ENCODE assay signal across 8 mouse cellular contexts in the genomic region with DNA sequence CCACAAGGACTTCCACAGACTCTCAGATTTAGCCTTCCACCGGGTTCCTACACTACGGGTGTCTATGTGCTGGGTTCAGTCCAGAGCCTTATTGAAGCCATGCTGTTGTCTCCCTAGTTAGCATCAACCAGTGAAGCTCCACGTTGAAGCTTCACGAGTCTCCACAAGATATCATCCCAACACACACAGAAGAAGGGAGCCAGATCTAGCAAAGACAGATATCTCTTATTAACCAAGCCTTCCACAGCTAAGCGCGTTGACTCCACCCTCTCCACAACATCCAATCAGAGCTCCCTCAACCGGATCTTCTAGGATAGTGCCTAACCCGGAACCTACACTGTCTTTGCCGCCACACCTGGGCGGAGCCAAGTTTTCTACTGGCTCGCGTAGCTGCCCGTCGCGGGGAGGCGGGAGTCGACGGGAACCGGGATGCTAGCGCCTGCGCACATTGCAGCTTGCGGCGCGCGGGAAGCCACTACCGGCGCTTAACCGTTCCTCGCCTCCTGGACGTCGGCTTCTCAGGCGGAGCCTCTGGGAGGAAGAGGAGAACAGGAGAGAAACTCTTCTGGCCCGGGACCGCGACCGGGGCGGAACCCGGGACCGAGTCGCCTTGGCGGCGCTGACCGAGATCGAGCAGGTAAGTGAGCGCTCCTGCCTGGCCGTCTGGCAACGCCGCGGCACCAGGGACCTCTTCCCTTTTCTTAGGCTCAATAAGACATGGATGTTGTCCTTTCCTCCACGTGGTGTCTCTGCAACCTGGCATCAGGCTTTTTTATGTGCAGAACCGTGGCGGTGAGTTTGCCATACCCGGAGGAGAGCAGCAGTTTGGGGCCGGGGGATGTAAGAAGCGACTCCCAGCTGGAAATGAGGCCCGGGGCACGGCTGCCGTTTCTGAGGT. TPM values are rescaled to one million over a fixed set of nuclear protein-coding genes. Genes with fewer than 3 reads are reported as not detected.
DNase-seq lines count a peak whose midpoint lies in the region; ATAC-seq and TF ChIP-seq lines count a peak whose summit lies in the region.

Gene Nxt1, plus strand, starts transcription at position 403 of the 898 bp plus-strand sequence.

- H3K4me1 ChIP-seq in bone marrow, adult 2 months (ENCODE audit: control insufficient read depth, insufficient read depth, low read length) = no peaks in the 10 kb centered on the region; the same call in 1 of the 2 replicates
- H3K4me1 ChIP-seq in embryonic facial prominence, embryonic 15.5 days = peaks cover 23% of the 10 kb centered on the region
- H3K4me1 ChIP-seq in limb, embryonic 14.5 days (ENCODE audit: control insufficient read depth, insufficient read depth, low read length) = peaks cover 11% of the 10 kb centered on the region
- peaks cover 7% of the 10 kb centered on the region; the same call in 1 of the 2 replicates for H3K4me1 ChIP-seq in midbrain, postnatal 0 days (ENCODE audit: insufficient read depth, low read length)

- peaks cover 21% of the 10 kb centered on the region for H3K36me3 ChIP-seq in embryonic facial prominence, embryonic 15.5 days
- peaks cover 26% of the 10 kb centered on the region for H3K36me3 ChIP-seq in limb, embryonic 14.5 days (ENCODE audit: control insufficient read depth, insufficient read depth, low read length)
- peaks cover 11% of the 10 kb centered on the region; the same call in 1 of the 2 replicates for H3K36me3 ChIP-seq in midbrain, postnatal 0 days (ENCODE audit: insufficient read depth, low read length)

- peak within 1 kb of the TSS; percentile 77 for H3K4me2 ChIP-seq in embryonic facial prominence, embryonic 15.5 days (replicated peaks)
- peak within 1 kb of the TSS; percentile 73 for H3K4me2 ChIP-seq in limb, embryonic 14.5 days (replicated peaks; ENCODE audit: low read depth, low read length, severe bottlenecking)
- H3K4me2 ChIP-seq in midbrain, postnatal 0 days (ENCODE audit: low read depth, low read length, poor library complexity, severe bottlenecking) = peak within 1 kb of the TSS; percentile 83

- H3K9me3 ChIP-seq in embryonic facial prominence, embryonic 15.5 days (replicated peaks) = no peaks in the 10 kb centered on the region
- H3K9me3 ChIP-seq in limb, embryonic 14.5 days (ENCODE audit: control insufficient read depth, low read length) = no peaks in the 10 kb centered on the region
- no peaks in the 10 kb centered on the region for H3K9me3 ChIP-seq in midbrain, postnatal 0 days (ENCODE audit: low read length)

- peak; percentile 100 for ATAC-seq in embryonic facial prominence, embryonic 15.5 days (ENCODE audit: insufficient number of reproducible peaks, low FRiP score, low TSS enrichment, low read depth)
- peak; percentile 100 for ATAC-seq in limb, embryonic 14.5 days (ENCODE audit: low FRiP score, low read depth)
- peak; percentile 100 for ATAC-seq in midbrain, postnatal 0 days (ENCODE audit: low FRiP score)

- peak within 1 kb of the TSS; percentile 88 for H3K4me3 ChIP-seq in bone marrow, adult 2 months (replicated peaks; ENCODE audit: control insufficient read depth, low read depth, low read length)
- H3K4me3 ChIP-seq in embryonic facial prominence, embryonic 15.5 days (replicated peaks) = peak within 1 kb of the TSS; percentile 88
- H3K4me3 ChIP-seq in limb, embryonic 14.5 days (replicated peaks; ENCODE audit: low read length) = peak within 1 kb of the TSS; percentile 64
- H3K4me3 ChIP-seq in midbrain, postnatal 0 days (ENCODE audit: low read depth, low read length) = peak within 1 kb of the TSS; percentile 86

- H3K9ac ChIP-seq in embryonic facial prominence, embryonic 15.5 days = peak within 1 kb of the TSS; percentile 75
- peak within 1 kb of the TSS; percentile 73 for H3K9ac ChIP-seq in limb, embryonic 14.5 days (ENCODE audit: low read depth, low read length, severe bottlenecking)
- peak within 1 kb of the TSS; percentile 73 for H3K9ac ChIP-seq in midbrain, postnatal 0 days (replicated peaks; ENCODE audit: low read length, poor library complexity, severe bottlenecking)

- TF ChIP-seq CTCF in bone marrow, adult 2 months (IDR thresholded peaks at IDR 0.05; ENCODE audit: control insufficient read depth, insufficient read depth, low read length) = no peak
- TF ChIP-seq CTCF in midbrain, postnatal 0 days (IDR thresholded peaks at IDR 0.05) = no peak

- no peaks in the 10 kb centered on the region for H3K27me3 ChIP-seq in embryonic facial prominence, embryonic 15.5 days
- no peaks in the 10 kb centered on the region for H3K27me3 ChIP-seq in limb, embryonic 14.5 days (ENCODE audit: control insufficient read depth, insufficient read depth, low read length)
- 0 out of 2 replicates have a peak, but pooled peaks cover 3% of the 10 kb centered on the region for H3K27me3 ChIP-seq in midbrain, postnatal 0 days (ENCODE audit: insufficient read depth, low read length)

- TF ChIP-seq POLR2A in bone marrow, adult 2 months (IDR thresholded peaks at IDR 0.05; ENCODE audit: borderline replicate concordance, control insufficient read depth, low read depth, low read length) = peak; percentile 75; the same call in 1 of the 2 replicates
- peak; percentile 52; the same call in 1 of the 2 replicates for TF ChIP-seq POLR2A in limb, embryonic 14.5 days (IDR thresholded peaks at IDR 0.05; ENCODE audit: borderline replicate concordance, extremely low read depth, insufficient read depth, insufficient read length)

- peak; percentile 97 for DNase-seq in 416B (ENCODE audit: low read depth)
- DNase-seq in heart, adult 8-10 months (ENCODE audit: low spot score) = peak; percentile 100
- DNase-seq in kidney, adult 9 months = peak; percentile 99
- DNase-seq in limb, embryonic 14.5 days (ENCODE audit: low spot score) = peak; percentile 97
- peak; percentile 99 for DNase-seq in midbrain, postnatal 0 days (ENCODE audit: low spot score)
- peak; percentile 99 for DNase-seq in spleen, postnatal 14 days (ENCODE audit: low spot score in 2 of 2)

- peak within 1 kb of the TSS; percentile 75 for H3K27ac ChIP-seq in bone marrow, adult 2 months (ENCODE audit: control insufficient read depth, insufficient read depth, low read depth, low read length, poor library complexity)
- H3K27ac ChIP-seq in embryonic facial prominence, embryonic 15.5 days (replicated peaks) = peak within 1 kb of the TSS; percentile 82
- 0 out of 2 replicates have a peak within 1 kb of the TSS, but pooled peaks have one; percentile 43 for H3K27ac ChIP-seq in limb, embryonic 14.5 days (replicated peaks; ENCODE audit: low read depth, low read length)
- peak within 1 kb of the TSS; percentile 75 for H3K27ac ChIP-seq in midbrain, postnatal 0 days (ENCODE audit: low read depth, low read length)

- under 1% methylated on average over 58 of the region's 58 CpGs for WGBS in bone marrow, adult 2 months
- WGBS in embryonic facial prominence, embryonic 15.5 days = under 1% methylated on average over 58 of the region's 58 CpGs
- 2% methylated on average over 58 of the region's 58 CpGs for WGBS in limb, embryonic 14.5 days
- 1% methylated on average over 56 of the region's 58 CpGs for WGBS in midbrain, postnatal 0 days

RNA-seq across cellular contexts. Expression of gene Nxt1, which starts in this region (rescaled TPM):
- 28.2 and 36.9 TPM in 2 replicates for polyA plus RNA-seq in bone marrow, adult 2 months (2011; ENCODE audit: insufficient read depth, insufficient read length, low replicate concordance, missing spikeins)
- polyA plus RNA-seq in embryonic facial prominence, embryonic 15.5 days (2015; fragmentation: Nextera tagmentation; extraction: Ambion mirVana) = 76.9 and 80.4 TPM in 2 replicates
- 1 to 10 TPM; 5.6 to 9.1 (median 7.8) TPM for total RNA-seq in heart, adult 8-10 months (2022)
- 64.5 and 70.8 TPM in 2 replicates for polyA plus RNA-seq in limb, embryonic 14.5 days (2012; rRNA removed)
- 89.5 and 91.6 TPM in 2 replicates for polyA plus RNA-seq in limb, embryonic 14.5 days (2014; fragmentation: Nextera tagmentation; extraction: Ambion mirVana)
- total RNA-seq in midbrain, postnatal 0 days (2014; rRNA removed) = 23.8 and 24.9 TPM in 2 replicates
- polyA plus RNA-seq in midbrain, postnatal 0 days (2015; fragmentation: Nextera tagmentation; extraction: Ambion mirVana) = 22.7 and 26.0 TPM in 2 replicates

Comparison
In these comparisons a context has a peak if more than half of its experiments do, and no peak if none do; other contexts are left out.
1. Peak in every context shown above with its lines: DNase-seq, ATAC-seq, H3K4me3 ChIP-seq and H3K27ac ChIP-seq.